Mouse (Mus musculus): ENCODE data around the gene Scin. TPM values are rescaled to one million over a fixed set of nuclear protein-coding genes. Genes with fewer than 3 reads are reported as not detected.
A peak's percentile ranks its signal among the peaks of the same experiment; 100 is the strongest.

Gene Scin
- total and polyA plus RNA-seq, 3 experiments: 0.84 to 2.1 (median 1.1) TPM

DNA sequence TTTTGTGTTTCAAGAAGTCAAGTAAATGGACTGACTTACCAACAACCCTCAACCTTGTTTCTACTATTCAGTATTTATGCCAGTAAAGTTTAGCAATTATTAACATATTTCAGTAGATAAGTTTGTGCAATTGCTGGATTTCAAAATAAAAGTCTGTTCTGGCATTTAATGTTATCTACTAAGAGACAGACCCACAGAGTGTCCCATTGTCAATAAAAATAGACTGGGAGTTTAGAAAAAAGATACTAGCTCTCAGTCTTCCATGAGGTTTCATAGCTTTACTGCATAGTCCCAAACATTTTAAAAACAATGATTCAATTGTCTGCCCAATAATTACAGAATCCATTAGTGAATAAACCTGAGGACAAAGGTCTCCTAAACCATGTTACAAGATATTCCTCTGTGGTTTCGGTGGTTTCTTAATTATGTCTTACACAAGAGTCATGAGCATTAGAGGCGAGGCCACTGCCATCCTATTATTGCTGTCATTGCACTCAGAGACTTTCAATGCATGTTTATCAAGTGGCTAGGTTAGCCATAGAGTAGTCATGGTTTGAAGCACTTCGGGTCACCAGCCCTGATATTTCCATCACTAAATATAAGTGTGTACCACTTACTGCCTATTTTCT is 110.9 kb downstream of the Scin start:
- H3K27ac ChIP-seq: no peak overlapping the region
- no peaks in the 10 kb centered on the region for H3K79me2 ChIP-seq (replicated peaks; ENCODE audit: control insufficient read depth, insufficient read depth, low read length)
- peaks cover 7% of the 10 kb centered on the region for H3K36me3 ChIP-seq (ENCODE audit: control insufficient read depth, insufficient read depth, low read length)
- no peak overlapping the region for H3K4me3 ChIP-seq
- intact Hi-C loops (cut with DNase I): no loop called here
- no peak for DNase-seq
- H3K4me1 ChIP-seq (ENCODE audit: control insufficient read depth, insufficient read depth, low read length): peaks cover 1% of the 10 kb centered on the region; the same call in 1 of the 2 replicates
- H3K9ac ChIP-seq (ENCODE audit: low read depth, low read length): no peak overlapping the region
- TF ChIP-seq EP300 (IDR thresholded peaks at IDR 0.05; ENCODE audit: insufficient read depth, low read depth, low read length) (no peak), CTCF (IDR thresholded peaks at IDR 0.05) (no peak), POLR2A (IDR thresholded peaks at IDR 0.05; ENCODE audit: insufficient read depth, low read depth, low read length) (no peak)
- H3K27me3 ChIP-seq (ENCODE audit: control insufficient read depth, insufficient read depth, low read length): no peaks in the 10 kb centered on the region
- 86% methylated on average over 3 of the region's 3 CpGs for WGBS

DNA sequence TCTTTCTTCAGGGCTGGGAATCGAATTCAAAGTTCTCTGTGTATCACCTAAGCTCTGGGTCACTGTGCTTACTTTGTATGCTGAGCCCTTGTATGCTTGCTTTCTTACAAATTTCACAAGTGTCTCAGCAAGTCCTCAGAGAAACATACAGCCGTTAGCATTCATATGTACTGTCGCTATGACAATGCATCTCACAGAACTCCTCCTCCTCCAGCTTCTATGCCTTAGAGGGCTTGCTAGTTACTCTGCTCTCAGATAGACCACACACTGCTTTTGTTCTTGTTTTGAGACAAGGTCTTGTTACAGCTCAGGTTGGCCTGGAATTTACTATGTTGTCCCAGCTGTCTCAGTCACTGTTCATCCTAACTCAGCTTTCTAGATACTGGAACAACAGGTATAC is 111.7 kb downstream of the Scin start:
- Histone ChIP-seq H3K27ac (no peak overlapping the region), H3K36me3 (ENCODE audit: control insufficient read depth, insufficient read depth, low read length) (peaks cover 5% of the 10 kb centered on the region), H3K79me2 (replicated peaks; ENCODE audit: control insufficient read depth, insufficient read depth, low read length) (no peaks in the 10 kb centered on the region), H3K27me3 (ENCODE audit: control insufficient read depth, insufficient read depth, low read length) (no peaks in the 10 kb centered on the region), H3K4me3 (no peak overlapping the region), H3K4me1 (ENCODE audit: control insufficient read depth, insufficient read depth, low read length) (peaks cover 1% of the 10 kb centered on the region; the same call in 1 of the 2 replicates), H3K9ac (ENCODE audit: low read depth, low read length) (no peak overlapping the region)
- TF ChIP-seq POLR2A (IDR thresholded peaks at IDR 0.05; ENCODE audit: insufficient read depth, low read depth, low read length) (no peak), CTCF (IDR thresholded peaks at IDR 0.05) (no peak), EP300 (IDR thresholded peaks at IDR 0.05; ENCODE audit: insufficient read depth, low read depth, low read length) (no peak)
- 90% methylated on average over 3 of the region's 3 CpGs for WGBS
- intact Hi-C loops (cut with DNase I): no loop called here
- DNase-seq: no peak

DNA sequence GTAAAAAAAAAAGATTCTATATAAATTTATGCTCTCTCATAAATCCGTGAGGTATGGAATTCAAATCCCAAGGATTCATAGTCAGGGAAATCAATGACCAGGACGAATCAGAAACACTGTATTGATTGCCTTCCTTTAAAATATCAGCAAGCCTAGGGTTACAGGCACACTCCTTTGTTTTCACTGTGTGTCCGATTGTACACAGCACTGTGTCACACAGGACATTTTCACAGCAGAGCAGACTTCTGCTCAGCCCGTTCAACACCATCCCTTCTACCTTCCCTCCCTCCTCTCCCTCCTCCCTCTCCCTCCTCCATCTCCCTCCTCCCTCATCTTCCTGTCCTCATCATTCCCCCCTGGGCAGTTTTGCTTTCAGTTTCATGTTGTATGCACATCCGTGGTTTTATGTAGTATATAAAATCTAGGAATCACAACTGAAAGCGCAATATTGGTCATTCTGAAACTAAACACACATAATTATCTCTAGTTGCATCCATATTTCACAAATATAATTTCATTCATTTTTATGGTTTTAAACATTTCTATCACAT is 116.0 kb downstream of the Scin start:
- no peak for TF ChIP-seq CTCF (IDR thresholded peaks at IDR 0.05)
- TF ChIP-seq EP300 (IDR thresholded peaks at IDR 0.05; ENCODE audit: insufficient read depth, low read depth, low read length): no peak
- TF ChIP-seq POLR2A (IDR thresholded peaks at IDR 0.05; ENCODE audit: insufficient read depth, low read depth, low read length): no peak
- intact Hi-C loops (cut with DNase I): loop anchor here (2.0 to 5.0 kb wide), 2 partner anchors 19 to 66 kb away; no protein-coding TSS in a partner anchor
- no peak for DNase-seq
- peaks cover 3% of the 10 kb centered on the region; the same call in 1 of the 2 replicates for H3K4me1 ChIP-seq (ENCODE audit: control insufficient read depth, insufficient read depth, low read length)
- H3K27ac ChIP-seq: peak overlapping the region; percentile 92; the same call in 1 of the 2 replicates
- no peaks in the 10 kb centered on the region for H3K36me3 ChIP-seq (ENCODE audit: control insufficient read depth, insufficient read depth, low read length)
- no peaks in the 10 kb centered on the region for H3K27me3 ChIP-seq (ENCODE audit: control insufficient read depth, insufficient read depth, low read length)
- 53% methylated on average over 6 of the region's 6 CpGs for WGBS
- H3K79me2 ChIP-seq (replicated peaks; ENCODE audit: control insufficient read depth, insufficient read depth, low read length): no peaks in the 10 kb centered on the region
- H3K9ac ChIP-seq (ENCODE audit: low read depth, low read length): no peak overlapping the region
- H3K4me3 ChIP-seq: no peak overlapping the region; the same call in 1 of the 2 replicates

DNA sequence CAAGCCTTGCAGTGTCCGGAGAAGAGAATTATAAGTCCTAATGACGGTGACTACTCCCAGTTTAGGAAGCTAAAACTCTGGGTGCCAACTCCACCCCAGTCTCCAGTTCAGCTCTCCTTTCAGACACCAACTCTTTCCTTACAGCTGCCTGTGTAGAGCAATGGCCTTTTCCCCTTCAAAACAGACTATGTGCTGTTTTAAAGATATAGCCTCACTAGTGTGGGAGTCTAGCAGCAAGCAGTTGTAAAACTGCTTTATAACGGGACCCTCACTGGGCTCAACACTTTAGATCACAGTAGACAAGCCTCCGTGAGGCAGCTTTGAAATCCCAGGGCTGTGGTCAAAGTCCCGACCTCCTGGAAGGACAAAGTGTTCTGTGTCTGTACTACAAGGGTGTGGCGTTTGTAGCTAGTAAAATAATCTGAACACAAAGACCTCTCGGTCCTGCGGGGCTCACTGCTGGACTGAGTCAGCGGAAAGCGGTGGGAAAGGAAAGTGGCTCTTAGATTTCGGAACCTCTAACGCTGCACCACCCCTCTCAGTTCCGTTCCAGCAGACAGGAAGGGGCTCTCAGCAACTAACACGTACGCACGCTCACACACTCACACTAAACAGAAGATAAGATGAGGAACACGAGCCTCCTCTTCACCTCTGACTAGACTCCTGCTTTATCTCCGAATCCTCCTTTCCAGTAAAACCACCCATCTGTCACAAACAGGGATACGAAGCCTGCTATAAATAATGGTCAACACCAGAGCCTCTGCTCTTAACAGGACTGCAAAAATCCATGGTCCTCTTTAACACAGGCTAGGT is 117.2 kb downstream of the Scin start:
- Histone ChIP-seq H3K79me2 (replicated peaks; ENCODE audit: control insufficient read depth, insufficient read depth, low read length) (no peaks in the 10 kb centered on the region), H3K4me3 (peak overlapping the region; percentile 44), H3K4me1 (ENCODE audit: control insufficient read depth, insufficient read depth, low read length) (peaks cover 3% of the 10 kb centered on the region; the same call in 1 of the 2 replicates), H3K27me3 (ENCODE audit: control insufficient read depth, insufficient read depth, low read length) (no peaks in the 10 kb centered on the region), H3K27ac (peak overlapping the region; percentile 92), H3K36me3 (ENCODE audit: control insufficient read depth, insufficient read depth, low read length) (no peaks in the 10 kb centered on the region), H3K9ac (ENCODE audit: low read depth, low read length) (peak overlapping the region; percentile 56)
- DNase-seq: peak; percentile 75 to 86
- TF ChIP-seq POLR2A (IDR thresholded peaks at IDR 0.05; ENCODE audit: insufficient read depth, low read depth, low read length): peak; percentile 72
- peak; percentile 91 for TF ChIP-seq EP300 (IDR thresholded peaks at IDR 0.05; ENCODE audit: insufficient read depth, low read depth, low read length)
- no peak for TF ChIP-seq CTCF (IDR thresholded peaks at IDR 0.05)
- WGBS: 3% methylated on average over 19 of the region's 19 CpGs
- intact Hi-C loops (cut with DNase I): loop anchor here (1.0 to 5.0 kb wide), 3 partner anchors 18 to 65 kb away; no protein-coding TSS in a partner anchor

DNA sequence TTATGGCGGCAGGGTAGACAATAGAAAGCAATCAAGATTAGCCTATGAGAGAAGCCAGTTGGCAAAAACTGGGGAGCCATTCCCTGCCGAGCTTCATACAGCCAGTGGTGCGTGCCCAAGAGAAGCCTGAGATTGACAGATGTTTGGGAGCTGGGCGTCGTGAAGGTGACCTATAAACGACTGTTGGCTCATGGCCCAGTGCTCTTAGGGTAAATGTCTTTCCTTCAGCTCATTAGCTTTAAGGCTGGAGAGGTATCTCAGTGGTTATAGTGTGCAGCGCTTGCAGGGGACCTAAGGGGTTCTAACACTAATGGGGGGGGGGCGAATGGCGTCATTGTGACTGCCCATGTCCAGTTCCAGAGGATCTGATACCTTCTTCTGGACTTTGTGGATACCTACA is 118.0 kb downstream of the Scin start:
- no peak overlapping the region for H3K9ac ChIP-seq (ENCODE audit: low read depth, low read length)
- no peaks in the 10 kb centered on the region for H3K36me3 ChIP-seq (ENCODE audit: control insufficient read depth, insufficient read depth, low read length)
- no peaks in the 10 kb centered on the region for H3K79me2 ChIP-seq (replicated peaks; ENCODE audit: control insufficient read depth, insufficient read depth, low read length)
- DNase-seq: no peak
- H3K4me1 ChIP-seq (ENCODE audit: control insufficient read depth, insufficient read depth, low read length): peaks cover 3% of the 10 kb centered on the region; the same call in 1 of the 2 replicates
- H3K27me3 ChIP-seq (ENCODE audit: control insufficient read depth, insufficient read depth, low read length): no peaks in the 10 kb centered on the region
- H3K4me3 ChIP-seq: no peak overlapping the region
- 87% methylated on average over 9 of the region's 9 CpGs for WGBS
- intact Hi-C loops (cut with DNase I): loop anchor here (1.0 to 5.0 kb wide), 3 partner anchors 17 to 64 kb away; no protein-coding TSS in a partner anchor
- TF ChIP-seq EP300 (IDR thresholded peaks at IDR 0.05; ENCODE audit: insufficient read depth, low read depth, low read length) (no peak), CTCF (IDR thresholded peaks at IDR 0.05) (no peak), POLR2A (IDR thresholded peaks at IDR 0.05; ENCODE audit: insufficient read depth, low read depth, low read length) (no peak)
- peak overlapping the region; percentile 92 for H3K27ac ChIP-seq

All from heart, adult 2 months (tissue).